Mouse (Mus musculus): ENCODE data around the gene Jak3. TPM values are rescaled to one million over a fixed set of nuclear protein-coding genes. Genes with fewer than 3 reads are reported as not detected.

Jak3 gene
- polyA plus RNA-seq, 1 experiment from 2014 or later: 9.9 TPM

DNA sequence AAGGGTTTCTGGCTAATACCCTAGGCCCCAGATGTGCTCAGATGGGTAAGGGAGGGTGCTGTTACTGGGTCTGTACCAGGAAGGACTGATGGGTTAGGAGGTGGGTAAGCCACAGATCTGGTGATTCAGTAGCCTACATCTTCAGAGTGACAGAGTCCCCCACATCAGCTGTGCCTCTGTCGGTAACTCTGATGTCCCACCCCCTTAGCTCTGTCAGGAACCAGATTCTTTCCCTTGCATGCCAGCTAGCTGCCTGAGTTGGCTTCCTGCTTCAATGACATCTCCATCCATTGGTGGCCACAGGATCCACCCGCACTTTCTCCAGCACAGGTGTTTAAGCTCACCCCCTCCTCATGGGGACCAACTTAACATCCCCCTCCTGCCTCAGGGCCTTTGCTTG lies 35.5 kb downstream of the Jak3 start:
- H3K27me3 ChIP-seq: peaks cover 25% of the 10 kb centered on the region
- ATAC-seq (ENCODE audit: borderline replicate concordance, extremely low read depth, low FRiP score, low TSS enrichment): no peak
- no peak overlapping the region for H3K9ac ChIP-seq
- H3K4me3 ChIP-seq: no peak overlapping the region
- H3K4me1 ChIP-seq: peaks cover 3% of the 10 kb centered on the region; the same call in 1 of the 2 replicates
- no peaks in the 10 kb centered on the region for H3K36me3 ChIP-seq
- 80% methylated on average over 2 of the region's 2 CpGs for WGBS
- H3K4me2 ChIP-seq: no peak overlapping the region
- H3K9me3 ChIP-seq: no peaks in the 10 kb centered on the region
- H3K27ac ChIP-seq: no peak overlapping the region

DNA sequence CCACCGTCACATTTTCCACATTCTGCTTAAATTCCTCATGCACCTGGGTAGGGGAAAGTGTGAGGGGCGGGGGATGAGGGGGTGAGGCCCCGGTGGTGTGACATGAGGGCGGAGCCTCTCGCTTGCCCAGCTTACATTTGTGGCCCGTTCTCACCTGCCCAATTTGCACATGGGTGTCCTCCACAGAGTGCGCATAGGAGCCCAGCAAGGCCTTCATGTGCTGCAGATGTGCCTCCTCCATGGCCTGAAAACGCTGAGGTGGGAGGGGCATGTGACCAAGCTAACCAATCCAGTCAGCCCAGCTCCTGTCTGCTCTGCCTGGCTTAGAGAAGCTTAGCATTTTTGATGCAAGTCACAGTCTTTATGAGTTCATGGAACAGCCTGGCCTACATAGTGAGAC lies 39.4 kb downstream of the Jak3 start:
- no peaks in the 10 kb centered on the region for H3K36me3 ChIP-seq
- no peak overlapping the region for H3K4me2 ChIP-seq
- no peak overlapping the region for H3K9ac ChIP-seq
- no peak for ATAC-seq (ENCODE audit: borderline replicate concordance, extremely low read depth, low FRiP score, low TSS enrichment)
- H3K9me3 ChIP-seq: no peaks in the 10 kb centered on the region
- no peak overlapping the region for H3K4me3 ChIP-seq
- H3K27ac ChIP-seq: no peak overlapping the region
- H3K4me1 ChIP-seq: 0 out of 2 replicates have a peak, but pooled peaks cover 5% of the 10 kb centered on the region
- H3K27me3 ChIP-seq: no peaks in the 10 kb centered on the region
- WGBS: 31% methylated on average over 8 of the region's 8 CpGs

DNA sequence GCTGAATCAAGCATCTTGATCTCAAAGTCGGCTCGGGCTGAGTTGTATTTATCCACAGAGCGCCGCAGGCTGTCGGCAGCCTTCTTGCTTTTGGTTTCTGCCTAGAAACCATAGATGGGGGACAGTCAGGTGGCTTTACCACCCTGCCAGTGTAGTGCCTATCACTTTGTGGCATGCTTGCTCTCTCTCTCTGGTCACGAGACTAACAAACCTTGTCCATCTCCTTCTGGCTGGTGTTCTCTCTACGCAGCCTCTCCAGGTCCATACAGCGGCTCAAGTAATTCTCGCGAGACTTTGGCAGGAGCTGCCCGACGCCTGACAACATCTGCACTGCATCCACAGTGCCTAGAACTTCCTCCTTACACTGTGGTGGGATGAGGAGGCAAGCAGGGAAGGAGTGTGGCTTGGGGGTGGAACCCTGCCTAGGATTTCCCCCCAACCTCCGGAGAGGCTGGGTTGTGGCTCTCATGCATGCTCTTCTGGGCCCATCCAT lies 40.5 kb downstream of the Jak3 start:
- Histone ChIP-seq H3K27ac (no peak overlapping the region), H3K36me3 (no peaks in the 10 kb centered on the region), H3K27me3 (no peaks in the 10 kb centered on the region), H3K4me1 (0 out of 2 replicates have a peak, but pooled peaks cover 5% of the 10 kb centered on the region), H3K9ac (no peak overlapping the region), H3K4me2 (no peak overlapping the region), H3K9me3 (no peaks in the 10 kb centered on the region), H3K4me3 (no peak overlapping the region)
- WGBS: 72% methylated on average over 13 of the region's 13 CpGs
- no peak for ATAC-seq (ENCODE audit: borderline replicate concordance, extremely low read depth, low FRiP score, low TSS enrichment)

DNA sequence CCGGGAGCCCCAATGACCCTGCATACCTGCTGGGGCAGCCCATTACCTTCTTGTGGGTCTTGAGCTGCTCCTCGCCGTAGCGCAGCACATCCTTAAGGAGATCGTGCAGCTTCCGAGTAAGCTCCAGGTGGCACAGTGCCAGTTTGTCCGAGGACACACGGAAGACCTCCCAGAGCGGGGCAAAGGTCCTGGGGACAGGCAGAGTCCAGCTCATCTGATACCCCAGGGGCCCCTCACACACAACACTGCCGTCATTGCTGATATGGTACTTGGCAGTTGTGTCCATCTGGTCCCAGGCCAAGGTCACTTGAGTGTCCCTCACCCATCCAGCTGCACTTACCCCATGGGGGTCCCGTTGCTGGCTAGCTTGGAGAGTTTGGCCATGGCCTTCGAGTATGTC lies 41.0 kb downstream of the Jak3 start:
- no peak overlapping the region for H3K4me2 ChIP-seq
- no peaks in the 10 kb centered on the region for H3K36me3 ChIP-seq
- H3K27me3 ChIP-seq: no peaks in the 10 kb centered on the region
- WGBS: 60% methylated on average over 12 of the region's 12 CpGs
- no peak overlapping the region for H3K27ac ChIP-seq
- no peak overlapping the region for H3K9ac ChIP-seq
- H3K4me1 ChIP-seq: 0 out of 2 replicates have a peak, but pooled peaks cover 5% of the 10 kb centered on the region
- no peaks in the 10 kb centered on the region for H3K9me3 ChIP-seq
- H3K4me3 ChIP-seq: no peak overlapping the region
- ATAC-seq (ENCODE audit: borderline replicate concordance, extremely low read depth, low FRiP score, low TSS enrichment): no peak

DNA sequence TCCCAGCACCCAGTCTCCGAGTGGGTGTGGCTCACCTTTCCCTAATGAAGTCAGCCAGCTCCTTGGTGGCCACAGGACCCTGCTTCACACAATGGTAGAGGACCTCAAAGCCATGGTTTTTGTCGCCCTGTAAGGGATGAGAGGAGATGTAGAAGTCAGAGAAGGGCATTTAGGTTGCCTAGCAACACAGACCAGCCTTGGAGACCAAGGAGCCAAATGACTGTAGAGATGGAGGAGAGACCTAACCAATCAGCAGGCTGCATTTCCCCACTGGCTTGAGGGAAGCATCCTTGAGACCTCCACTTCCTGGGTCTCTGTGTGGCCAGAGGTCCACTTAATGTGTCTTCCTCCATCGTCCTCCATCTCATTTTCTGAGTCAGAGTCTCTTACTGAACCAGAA lies 42.2 kb downstream of the Jak3 start:
- 37% methylated on average over 3 of the region's 3 CpGs for WGBS
- Histone ChIP-seq H3K4me2 (no peak overlapping the region), H3K4me1 (0 out of 2 replicates have a peak, but pooled peaks cover 5% of the 10 kb centered on the region), H3K9me3 (no peaks in the 10 kb centered on the region), H3K4me3 (no peak overlapping the region), H3K36me3 (no peaks in the 10 kb centered on the region), H3K9ac (no peak overlapping the region), H3K27me3 (no peaks in the 10 kb centered on the region), H3K27ac (no peak overlapping the region)
- ATAC-seq (ENCODE audit: borderline replicate concordance, extremely low read depth, low FRiP score, low TSS enrichment): no peak

DNA sequence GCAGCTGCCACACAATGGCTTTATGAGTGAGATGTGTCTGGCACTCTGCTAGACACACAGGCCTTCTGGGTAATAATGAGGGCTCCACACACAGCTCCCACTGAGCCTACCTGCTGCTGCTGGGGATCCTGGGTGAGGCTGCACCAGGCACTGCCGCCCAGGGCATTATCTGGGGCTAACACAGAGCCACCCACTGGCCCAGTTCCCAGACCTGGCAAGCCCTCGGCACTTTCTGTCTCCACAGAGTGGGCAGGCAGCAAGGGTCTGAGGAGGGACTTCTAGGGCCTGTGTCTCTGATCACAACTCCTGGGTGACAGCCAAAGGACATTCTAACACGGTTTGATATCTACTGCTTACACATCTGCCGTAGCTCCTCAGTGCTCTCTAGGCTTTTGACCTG lies 43.1 kb downstream of the Jak3 start:
- H3K27ac ChIP-seq: no peak overlapping the region
- 0 out of 2 replicates have a peak, but pooled peaks cover 5% of the 10 kb centered on the region for H3K4me1 ChIP-seq
- H3K4me3 ChIP-seq: no peak overlapping the region
- no peak for ATAC-seq (ENCODE audit: borderline replicate concordance, extremely low read depth, low FRiP score, low TSS enrichment)
- 41% methylated on average over 4 of the region's 4 CpGs for WGBS
- no peaks in the 10 kb centered on the region for H3K36me3 ChIP-seq
- peaks cover 3% of the 10 kb centered on the region; the same call in 1 of the 2 replicates for H3K27me3 ChIP-seq
- H3K4me2 ChIP-seq: no peak overlapping the region
- no peak overlapping the region for H3K9ac ChIP-seq
- no peaks in the 10 kb centered on the region for H3K9me3 ChIP-seq

DNA sequence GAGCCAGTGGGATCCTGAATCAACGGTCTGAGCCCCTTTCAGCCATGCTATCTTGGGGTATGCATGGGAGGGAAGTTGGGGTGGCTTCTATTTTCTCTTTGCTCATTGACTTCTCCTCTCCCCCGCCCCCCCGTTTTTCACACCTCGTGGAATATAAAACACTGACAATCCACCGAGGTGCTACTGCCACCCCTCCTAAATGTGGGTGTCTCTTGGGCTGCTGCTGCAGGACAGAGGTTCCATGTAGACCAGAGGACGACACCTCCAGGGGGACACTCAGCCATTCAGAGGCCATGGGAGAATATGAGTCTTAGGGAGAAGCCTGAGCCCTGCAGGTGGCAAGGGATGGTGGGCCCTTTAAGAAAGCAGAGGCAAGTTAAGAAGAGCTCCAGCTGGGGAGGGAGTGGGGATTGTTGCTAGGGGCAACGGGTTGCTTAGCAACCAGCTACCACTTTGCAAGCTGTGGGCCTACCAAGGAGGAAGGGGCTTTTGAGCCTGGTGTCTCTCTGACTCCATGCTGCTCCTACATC lies 43.9 kb downstream of the Jak3 start:
- Histone ChIP-seq H3K36me3 (no peaks in the 10 kb centered on the region), H3K4me3 (no peak overlapping the region), H3K4me2 (no peak overlapping the region), H3K27ac (no peak overlapping the region), H3K4me1 (0 out of 2 replicates have a peak, but pooled peaks cover 5% of the 10 kb centered on the region), H3K9me3 (no peaks in the 10 kb centered on the region), H3K9ac (no peak overlapping the region), H3K27me3 (peaks cover 10% of the 10 kb centered on the region)
- 42% methylated on average over 7 of the region's 7 CpGs for WGBS
- ATAC-seq (ENCODE audit: borderline replicate concordance, extremely low read depth, low FRiP score, low TSS enrichment): no peak

DNA sequence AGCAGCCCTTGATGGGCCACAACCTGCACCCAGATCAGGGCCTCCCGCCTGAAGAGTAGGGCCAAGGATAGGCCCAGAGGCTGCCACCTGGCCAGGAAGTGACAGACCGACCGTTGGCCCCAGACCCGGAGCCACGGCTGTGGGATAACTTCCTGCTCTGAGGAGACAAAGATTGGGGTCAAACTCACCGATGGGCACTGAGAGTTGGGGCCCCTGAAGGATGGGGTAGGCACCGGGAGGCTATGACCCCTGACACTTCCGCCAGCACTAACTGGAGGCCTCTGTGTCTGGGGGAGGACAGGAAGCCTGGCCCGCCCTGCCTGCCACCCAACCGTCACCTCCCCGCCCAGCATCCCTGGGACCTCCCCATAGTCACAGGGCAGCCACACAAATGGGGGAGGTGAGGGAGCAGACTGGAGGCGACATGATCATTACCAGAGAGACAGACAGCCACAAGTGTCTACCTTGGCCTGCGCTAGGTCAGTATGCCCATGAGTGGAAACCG lies 47.0 kb downstream of the Jak3 start:
- Histone ChIP-seq H3K4me3 (no peak overlapping the region), H3K27me3 (peaks cover 27% of the 10 kb centered on the region), H3K9ac (no peak overlapping the region), H3K4me1 (no peaks in the 10 kb centered on the region), H3K9me3 (no peaks in the 10 kb centered on the region), H3K27ac (no peak overlapping the region), H3K36me3 (no peaks in the 10 kb centered on the region), H3K4me2 (no peak overlapping the region)
- ATAC-seq (ENCODE audit: borderline replicate concordance, extremely low read depth, low FRiP score, low TSS enrichment): no peak
- 58% methylated on average over 14 of the region's 14 CpGs for WGBS

DNA sequence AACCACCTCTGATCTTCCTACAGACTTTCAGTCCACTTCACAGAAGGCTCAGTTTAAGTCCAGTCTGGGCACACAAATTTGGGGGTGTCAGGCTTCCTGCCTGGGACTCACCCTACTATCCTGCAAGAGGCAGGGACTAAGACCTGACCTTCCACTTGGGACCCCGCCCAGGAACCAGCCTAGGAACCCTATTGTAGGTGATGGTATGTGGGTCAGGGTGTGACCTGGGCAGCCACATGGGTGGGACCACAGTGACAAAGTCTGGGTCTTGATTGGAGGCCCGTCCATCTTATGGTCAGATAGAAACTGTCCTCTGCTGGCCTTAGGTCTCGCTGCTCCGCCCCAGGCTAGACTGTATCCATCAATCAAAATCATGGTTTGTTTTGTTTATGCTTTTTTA lies 48.3 kb downstream of the Jak3 start:
- Histone ChIP-seq H3K4me1 (peaks cover 9% of the 10 kb centered on the region; the same call in 1 of the 2 replicates), H3K9ac (no peak overlapping the region), H3K4me2 (0 out of 2 replicates have a peak overlapping the region, but pooled peaks have one; percentile 72), H3K27me3 (peaks cover 35% of the 10 kb centered on the region), H3K27ac (no peak overlapping the region), H3K9me3 (no peaks in the 10 kb centered on the region), H3K4me3 (no peak overlapping the region), H3K36me3 (no peaks in the 10 kb centered on the region)
- ATAC-seq (ENCODE audit: borderline replicate concordance, extremely low read depth, low FRiP score, low TSS enrichment): no peak
- 54% methylated on average over 4 of the region's 4 CpGs for WGBS

DNA sequence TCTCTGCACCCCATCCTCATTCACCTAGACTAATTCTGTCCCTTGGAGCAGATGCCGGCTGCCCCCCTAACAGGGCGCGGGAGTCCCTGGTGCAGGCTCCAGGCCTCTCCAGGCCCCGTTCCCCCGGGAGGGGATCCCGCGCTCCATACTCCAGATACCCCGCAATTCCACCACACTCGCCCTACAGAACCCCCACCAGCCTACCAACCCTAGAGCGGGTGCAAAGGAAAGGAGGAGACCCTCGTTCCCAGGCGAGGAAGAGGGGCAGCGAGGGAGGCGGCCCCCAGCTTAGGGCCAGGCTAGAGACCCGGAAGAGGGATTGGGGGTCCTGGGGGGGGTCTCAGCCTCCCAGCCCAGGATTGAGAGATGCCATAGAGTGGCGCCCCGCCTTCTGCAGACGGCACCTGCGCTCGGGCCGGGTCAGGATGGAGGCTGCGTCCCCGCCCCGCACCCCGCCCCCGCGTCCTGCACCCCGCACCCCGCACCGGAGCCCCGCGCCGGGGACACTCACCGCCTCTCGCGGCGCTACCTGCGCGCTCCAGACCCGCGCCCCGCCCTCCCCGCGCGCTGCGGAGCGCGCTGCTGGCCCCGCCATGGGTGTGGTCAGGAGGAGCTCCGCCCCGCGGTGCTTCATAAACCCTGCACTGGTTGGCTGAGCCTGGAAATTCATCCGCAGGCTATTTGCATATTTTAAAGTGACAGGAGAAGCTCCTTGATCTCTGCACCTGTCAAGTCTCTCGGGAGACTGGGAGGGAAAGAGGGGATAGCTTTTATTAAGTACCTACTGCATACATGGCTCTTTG lies 49.2 kb downstream of the Jak3 start, which contains the start of gene Fcho1:
Fcho1 (minus strand) TSS at position 595 of the 803 bp plus-strand sequence.
- Histone ChIP-seq H3K4me2 (peak within 1 kb of the TSS; percentile 72), H3K4me3 (peak within 1 kb of the TSS; percentile 54), H3K27ac (no peak within 1 kb of the TSS), H3K9ac (peak within 1 kb of the TSS; percentile 29), H3K9me3 (no peaks in the 10 kb centered on the region), H3K27me3 (peaks cover 35% of the 10 kb centered on the region), H3K4me1 (peaks cover 10% of the 10 kb centered on the region; the same call in 1 of the 2 replicates), H3K36me3 (no peaks in the 10 kb centered on the region)
- 1% methylated on average over 43 of the region's 54 CpGs for WGBS
- ATAC-seq (ENCODE audit: borderline replicate concordance, extremely low read depth, low FRiP score, low TSS enrichment): peak; percentile 71

DNA sequence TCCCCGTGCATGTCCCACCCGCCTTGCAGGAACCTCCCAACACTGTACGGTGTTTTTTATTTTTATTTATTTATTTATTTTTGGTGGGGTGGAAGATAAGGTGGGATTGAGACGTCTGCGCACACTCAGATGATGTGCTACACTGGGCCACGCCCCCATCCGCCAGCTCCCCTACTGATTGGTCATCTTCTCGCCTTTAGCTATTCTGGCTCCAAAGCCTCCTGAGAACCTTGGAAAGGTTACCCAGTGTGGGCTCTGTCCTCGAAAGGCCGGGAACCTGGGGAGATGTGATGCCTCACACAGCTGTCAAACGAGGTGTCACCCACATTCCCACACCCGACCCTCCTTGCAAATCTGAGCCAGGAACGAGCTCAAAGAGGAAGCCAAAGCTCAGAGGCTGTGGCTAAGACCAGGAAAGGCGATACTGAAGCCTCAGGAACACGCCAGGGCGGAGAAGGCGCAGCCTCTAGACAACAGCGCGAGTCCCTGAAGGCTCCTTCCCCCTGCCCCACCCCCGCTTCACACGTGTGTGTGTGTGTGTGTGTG lies 52.2 kb downstream of the Jak3 start:
- H3K4me3 ChIP-seq: peak overlapping the region; percentile 16; the same call in 1 of the 2 replicates
- peak overlapping the region; percentile 56 for H3K4me2 ChIP-seq
- no peak overlapping the region for H3K9ac ChIP-seq
- no peak; the same call in 1 of the 2 replicates for ATAC-seq (ENCODE audit: borderline replicate concordance, extremely low read depth, low FRiP score, low TSS enrichment)
- H3K9me3 ChIP-seq: no peaks in the 10 kb centered on the region
- no peaks in the 10 kb centered on the region for H3K36me3 ChIP-seq
- no peak overlapping the region for H3K27ac ChIP-seq
- H3K4me1 ChIP-seq: peaks cover 10% of the 10 kb centered on the region; the same call in 1 of the 2 replicates
- WGBS: 8% methylated on average over 19 of the region's 21 CpGs
- peaks cover 35% of the 10 kb centered on the region for H3K27me3 ChIP-seq
